In the genomic region with DNA sequence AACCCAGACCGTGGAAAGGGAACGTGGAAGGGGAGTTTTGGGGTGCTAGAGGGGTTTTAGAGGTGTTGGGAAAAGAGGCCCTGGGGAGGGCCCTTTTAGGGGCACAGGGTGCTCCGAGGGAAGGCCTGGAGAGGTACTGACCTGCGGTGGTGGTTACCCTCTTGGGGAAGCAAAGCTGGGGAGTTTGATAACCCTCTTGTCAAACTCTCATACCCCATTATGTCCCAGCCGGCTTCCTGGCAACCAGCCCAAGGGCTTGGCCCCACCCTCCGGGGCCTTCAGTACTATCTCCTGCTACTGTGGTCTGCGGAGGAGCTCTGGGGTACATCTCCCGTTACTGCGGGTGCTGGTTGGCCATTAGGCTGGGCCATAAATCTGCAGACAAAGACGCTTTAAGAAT, we compare ENCODE assay signal across 8 mouse cellular contexts. TPM values are rescaled to one million over a fixed set of nuclear protein-coding genes. Genes with fewer than 3 reads are reported as not detected.
DNase-seq lines count a peak whose midpoint lies in the region; ATAC-seq and TF ChIP-seq lines count a peak whose summit lies in the region.

No protein-coding gene starts in this region.

- ATAC-seq in embryonic facial prominence, embryonic 12.5 days (ENCODE audit: insufficient number of reproducible peaks, insufficient read depth, low FRiP score, low TSS enrichment): no peak
- no peak for ATAC-seq in hindbrain, embryonic 12.5 days (ENCODE audit: low FRiP score)
- ATAC-seq in lung, postnatal 0 days: peak; percentile 11; the same call in 1 of the 2 replicates
- no peak for ATAC-seq in monocyte, adult 5-6 weeks (replicated peaks; ENCODE audit: insufficient number of reproducible peaks, low FRiP score, low TSS enrichment, poor library complexity, severe bottlenecking)

- no peaks in the 10 kb centered on the region for H3K9me3 ChIP-seq in embryonic facial prominence, embryonic 12.5 days
- no peaks in the 10 kb centered on the region for H3K9me3 ChIP-seq in hindbrain, embryonic 12.5 days (replicated peaks)
- no peaks in the 10 kb centered on the region for H3K9me3 ChIP-seq in lung, postnatal 0 days (ENCODE audit: low read length)

- 10% methylated on average over 10 of the region's 10 CpGs for WGBS in embryonic facial prominence, embryonic 12.5 days
- 12% methylated on average over 10 of the region's 10 CpGs for WGBS in hindbrain, embryonic 12.5 days
- WGBS in lung, postnatal 0 days: 10% methylated on average over 10 of the region's 10 CpGs

- TF ChIP-seq EP300 in lung, postnatal 0 days (IDR thresholded peaks at IDR 0.05): no peak

- H3K27ac ChIP-seq in embryonic facial prominence, embryonic 12.5 days: no peak overlapping the region
- H3K27ac ChIP-seq in hindbrain, embryonic 12.5 days: no peak overlapping the region
- no peak overlapping the region for H3K27ac ChIP-seq in lung, postnatal 0 days (ENCODE audit: low read length)

- no peak for TF ChIP-seq CTCF in lung, postnatal 0 days (IDR thresholded peaks at IDR 0.05)

- H3K4me2 ChIP-seq in embryonic facial prominence, embryonic 12.5 days (replicated peaks): peak overlapping the region; percentile 64
- H3K4me2 ChIP-seq in hindbrain, embryonic 12.5 days (replicated peaks): peak overlapping the region; percentile 64
- H3K4me2 ChIP-seq in lung, postnatal 0 days (replicated peaks; ENCODE audit: low read depth, low read length): peak overlapping the region; percentile 55

- H3K4me3 ChIP-seq in embryonic facial prominence, embryonic 12.5 days: peak overlapping the region; percentile 30
- peak overlapping the region; percentile 35 for H3K4me3 ChIP-seq in hindbrain, embryonic 12.5 days
- H3K4me3 ChIP-seq in lung, postnatal 0 days (ENCODE audit: low read depth, low read length): no peak overlapping the region; the same call in 1 of the 2 replicates

- peaks cover 52% of the 10 kb centered on the region for H3K27me3 ChIP-seq in embryonic facial prominence, embryonic 12.5 days
- H3K27me3 ChIP-seq in hindbrain, embryonic 12.5 days: peaks cover 65% of the 10 kb centered on the region
- H3K27me3 ChIP-seq in lung, postnatal 0 days (replicated peaks; ENCODE audit: insufficient read depth, low read length): peaks cover 34% of the 10 kb centered on the region

- DNase-seq in spleen, postnatal 10 days (ENCODE audit: low spot score in 2 of 2): peak; percentile 43 to 72
- no peak for DNase-seq in spleen, adult 18-20 months
- DNase-seq in lung, postnatal 0 days (ENCODE audit: low spot score): peak; percentile 15
- peak; percentile 53 for DNase-seq in thymus, postnatal 4 days
- DNase-seq in right cerebral cortex, postnatal 25 days: no peak

- no peaks in the 10 kb centered on the region for H3K36me3 ChIP-seq in embryonic facial prominence, embryonic 12.5 days
- H3K36me3 ChIP-seq in hindbrain, embryonic 12.5 days: no peaks in the 10 kb centered on the region
- no peaks in the 10 kb centered on the region for H3K36me3 ChIP-seq in lung, postnatal 0 days (ENCODE audit: insufficient read depth, low read length)

- H3K9ac ChIP-seq in embryonic facial prominence, embryonic 12.5 days: no peak overlapping the region
- no peak overlapping the region for H3K9ac ChIP-seq in hindbrain, embryonic 12.5 days
- H3K9ac ChIP-seq in lung, postnatal 0 days (replicated peaks; ENCODE audit: low read depth): no peak overlapping the region

- peaks cover 16% of the 10 kb centered on the region for H3K4me1 ChIP-seq in embryonic facial prominence, embryonic 12.5 days
- H3K4me1 ChIP-seq in hindbrain, embryonic 12.5 days: peaks cover 20% of the 10 kb centered on the region
- H3K4me1 ChIP-seq in lung, postnatal 0 days (ENCODE audit: insufficient read depth, low read depth, low read length): no peaks in the 10 kb centered on the region; the same call in 1 of the 2 replicates

RNA-seq across cellular contexts. Expression of a gene that starts 0.3 kb away (rescaled TPM):
- 0.27 and 0.51 TPM in 2 replicates for polyA plus RNA-seq in embryonic facial prominence, embryonic 12.5 days (2016; fragmentation: Nextera tagmentation; extraction: Ambion mirVana)
- polyA plus RNA-seq in hindbrain, embryonic 12.5 days (2016; fragmentation: Nextera tagmentation; extraction: Ambion mirVana): 2.6 and 3.2 TPM in 2 replicates
- 33.2 and 34.9 TPM in 2 replicates for polyA plus RNA-seq in lung, postnatal 0 days (2015; fragmentation: Nextera tagmentation; extraction: Ambion mirVana)
- total RNA-seq in monocyte, adult 5-6 weeks (2017): not detected in 3 replicates

RNA-seq across cellular contexts. Expression of a gene that starts 2.6 kb away (rescaled TPM):
- polyA plus RNA-seq in embryonic facial prominence, embryonic 12.5 days (2016; fragmentation: Nextera tagmentation; extraction: Ambion mirVana): 1.2 and 1.5 TPM in 2 replicates
- 1.4 and 1.6 TPM in 2 replicates for polyA plus RNA-seq in hindbrain, embryonic 12.5 days (2016; fragmentation: Nextera tagmentation; extraction: Ambion mirVana)
- polyA plus RNA-seq in lung, postnatal 0 days (2015; fragmentation: Nextera tagmentation; extraction: Ambion mirVana): 2.1 and 2.2 TPM in 2 replicates
- 0.57 TPM in 1 of 3 replicates, not detected in the others for total RNA-seq in monocyte, adult 5-6 weeks (2017)

RNA-seq across cellular contexts. Expression of a gene that starts 5.3 kb away (rescaled TPM):
- polyA plus RNA-seq in embryonic facial prominence, embryonic 12.5 days (2016; fragmentation: Nextera tagmentation; extraction: Ambion mirVana): 0.11 TPM in 1 of 2 replicates, not detected in the other
- not detected in 2 replicates for polyA plus RNA-seq in hindbrain, embryonic 12.5 days (2016; fragmentation: Nextera tagmentation; extraction: Ambion mirVana)
- polyA plus RNA-seq in lung, postnatal 0 days (2015; fragmentation: Nextera tagmentation; extraction: Ambion mirVana): not detected in 2 replicates
- not detected in 3 replicates for total RNA-seq in monocyte, adult 5-6 weeks (2017)

RNA-seq across cellular contexts. Expression of a gene that starts 5.8 kb away (rescaled TPM):
- polyA plus RNA-seq in embryonic facial prominence, embryonic 12.5 days (2016; fragmentation: Nextera tagmentation; extraction: Ambion mirVana): 5.5 and 6.2 TPM in 2 replicates
- polyA plus RNA-seq in hindbrain, embryonic 12.5 days (2016; fragmentation: Nextera tagmentation; extraction: Ambion mirVana): 4.9 and 6.5 TPM in 2 replicates
- 5.9 and 8.7 TPM in 2 replicates for polyA plus RNA-seq in lung, postnatal 0 days (2015; fragmentation: Nextera tagmentation; extraction: Ambion mirVana)
- 5.4 to 9.4 TPM (median 6.3 TPM) in 3 replicates for total RNA-seq in monocyte, adult 5-6 weeks (2017)

RNA-seq across cellular contexts. Expression of a gene that starts 23.9 kb away (rescaled TPM):
- 171 and 177 TPM in 2 replicates for polyA plus RNA-seq in embryonic facial prominence, embryonic 12.5 days (2016; fragmentation: Nextera tagmentation; extraction: Ambion mirVana)
- 140 and 151 TPM in 2 replicates for polyA plus RNA-seq in hindbrain, embryonic 12.5 days (2016; fragmentation: Nextera tagmentation; extraction: Ambion mirVana)
- polyA plus RNA-seq in lung, postnatal 0 days (2015; fragmentation: Nextera tagmentation; extraction: Ambion mirVana): 73.7 and 80.7 TPM in 2 replicates
- total RNA-seq in monocyte, adult 5-6 weeks (2017): 71.4 to 99.9 TPM (median 80.6 TPM) in 3 replicates

Comparison
In these comparisons a context has a peak if more than half of its experiments do, and no peak if none do; other contexts are left out.
1. DNase-seq: peak in spleen, postnatal 10 days (2 of 2), lung, postnatal 0 days (single experiment) and thymus, postnatal 4 days (single experiment); none in spleen, adult 18-20 months (0 of 2) and right cerebral cortex, postnatal 25 days (single experiment).
2. Peak in every context shown above with its lines, with median percentiles within 50 percentile points of each other: H3K4me2 ChIP-seq.